8 mouse cellular contexts compared by ENCODE assay signal in genomic region chrX:170673233-170673951, GRCm38 (mm10). TPM values are rescaled to one million over a fixed set of nuclear protein-coding genes. Genes with fewer than 3 reads are reported as not detected.
DNase-seq lines count a peak whose midpoint lies in the region; ATAC-seq and TF ChIP-seq lines count a peak whose summit lies in the region.

No protein-coding gene starts in this region.

- H3K27me3 ChIP-seq in heart, embryonic 16.5 days (ENCODE audit: control insufficient read depth, insufficient read depth, low read length): no peaks in the 10 kb centered on the region
- no peaks in the 10 kb centered on the region for H3K27me3 ChIP-seq in Patski
- no peaks in the 10 kb centered on the region for H3K27me3 ChIP-seq in forebrain, embryonic 10.5 days (ENCODE audit: poor library complexity, severe bottlenecking)
- no peaks in the 10 kb centered on the region for H3K27me3 ChIP-seq in liver, embryonic 11.5 days (replicated peaks; ENCODE audit: control insufficient read depth, insufficient read depth, low read length)

- no peak for DNase-seq in heart, adult 8-10 months (ENCODE audit: low spot score)
- peak; percentile 88 for DNase-seq in Patski (ENCODE audit: low read depth, low spot score)
- DNase-seq in forebrain, embryonic 10.5 days (ENCODE audit: extremely low spot score, low spot score): peak; percentile 33
- DNase-seq in liver, embryonic 11.5 days (ENCODE audit: low spot score): no peak
- no peak for DNase-seq in layer of hippocampus, adult 9-11 months
- DNase-seq in Muller cell, postnatal 12 days (ENCODE audit: inconsistent ontology term): no peak

- no peak overlapping the region for H3K27ac ChIP-seq in heart, embryonic 16.5 days (ENCODE audit: low read length)
- H3K27ac ChIP-seq in forebrain, embryonic 10.5 days: no peak overlapping the region
- no peak overlapping the region for H3K27ac ChIP-seq in liver, embryonic 11.5 days (ENCODE audit: low read depth, low read length)

- no peak overlapping the region for H3K9ac ChIP-seq in heart, embryonic 16.5 days (ENCODE audit: low read length)
- no peak overlapping the region for H3K9ac ChIP-seq in liver, embryonic 11.5 days (ENCODE audit: low read depth, low read length)

- in situ Hi-C loops in Patski (cut with MboI; ENCODE audit: low pct_unique_long_range_greater_than_20kb): no loop called here

- CTCF ChIA-PET in Patski (lab: Charles Lee): no interaction called here

- peaks cover 50% of the 10 kb centered on the region for H3K9me3 ChIP-seq in heart, embryonic 16.5 days (replicated peaks; ENCODE audit: control insufficient read depth, low read length)
- peaks cover 55% of the 10 kb centered on the region for H3K9me3 ChIP-seq in forebrain, embryonic 10.5 days
- H3K9me3 ChIP-seq in liver, embryonic 11.5 days (ENCODE audit: control insufficient read depth, low read length): peaks cover 49% of the 10 kb centered on the region

- peaks cover 21% of the 10 kb centered on the region for H3K36me3 ChIP-seq in heart, embryonic 16.5 days (ENCODE audit: control insufficient read depth, insufficient read depth)
- peaks cover 47% of the 10 kb centered on the region for H3K36me3 ChIP-seq in forebrain, embryonic 10.5 days (replicated peaks)
- H3K36me3 ChIP-seq in liver, embryonic 11.5 days (ENCODE audit: control insufficient read depth, insufficient read depth, low read length): peaks cover 20% of the 10 kb centered on the region

- WGBS in heart, embryonic 16.5 days: 77% methylated on average over 42 of the region's 42 CpGs
- 85% methylated on average over 42 of the region's 42 CpGs for WGBS in forebrain, embryonic 10.5 days
- 79% methylated on average over 41 of the region's 42 CpGs for WGBS in liver, embryonic 11.5 days

- POLR2A ChIA-PET in Patski (lab: Charles Lee): no interaction called here

- no peak overlapping the region for H3K4me2 ChIP-seq in heart, embryonic 16.5 days (ENCODE audit: low read depth, low read length)
- no peak overlapping the region for H3K4me2 ChIP-seq in liver, embryonic 11.5 days

- no peak overlapping the region for H3K4me3 ChIP-seq in heart, embryonic 16.5 days (ENCODE audit: low read length)
- no peak overlapping the region for H3K4me3 ChIP-seq in forebrain, embryonic 10.5 days
- H3K4me3 ChIP-seq in liver, embryonic 11.5 days (ENCODE audit: low read depth, low read length): no peak overlapping the region; the same call in 1 of the 2 replicates

- peak; percentile 45 for ATAC-seq in heart, embryonic 16.5 days (replicated peaks; ENCODE audit: extremely low read depth, insufficient read depth, low FRiP score)
- peak; percentile 92 for ATAC-seq in Patski
- peak; percentile 69 for ATAC-seq in liver, embryonic 11.5 days (replicated peaks; ENCODE audit: low FRiP score)
- ATAC-seq in neutrophil, adult 5-6 weeks (ENCODE audit: extremely low read depth, insufficient number of reproducible peaks, low FRiP score, poor library complexity, severe bottlenecking): peak; percentile 47

- TF ChIP-seq CTCF in Patski (IDR thresholded peaks at IDR 0.05): no peak

- no peaks in the 10 kb centered on the region for H3K4me1 ChIP-seq in heart, embryonic 16.5 days (ENCODE audit: control insufficient read depth, insufficient read depth, low read length)
- H3K4me1 ChIP-seq in forebrain, embryonic 10.5 days: no peaks in the 10 kb centered on the region
- no peaks in the 10 kb centered on the region for H3K4me1 ChIP-seq in liver, embryonic 11.5 days (replicated peaks; ENCODE audit: control insufficient read depth, insufficient read depth, low read length)

RNA-seq across cellular contexts. Expression of gene Asmt, which starts 0.9 kb away (rescaled TPM):
- polyA plus RNA-seq in heart, embryonic 16.5 days (2015; fragmentation: Nextera tagmentation; extraction: Ambion mirVana): not detected in 2 replicates
- total RNA-seq in heart, adult 8-10 months (2022): not detected
- polyA plus RNA-seq in Patski (2021): 0.81 TPM
- polyA plus RNA-seq in forebrain, embryonic 10.5 days (2016; fragmentation: Nextera tagmentation; extraction: Ambion mirVana): not detected in 2 replicates
- polyA plus RNA-seq in liver, embryonic 11.5 days (2014; fragmentation: Nextera tagmentation; extraction: Ambion mirVana): not detected in 2 replicates
- not detected in 2 replicates for total RNA-seq in neutrophil, adult 5-6 weeks (2017)

Comparison
In these comparisons a context has a peak if more than half of its experiments do, and no peak if none do; other contexts are left out.
1. DNase-seq: peak in Patski (single experiment) and forebrain, embryonic 10.5 days (single experiment); none in heart, adult 8-10 months (single experiment), liver, embryonic 11.5 days (single experiment), layer of hippocampus, adult 9-11 months (single experiment) and Muller cell, postnatal 12 days (single experiment).
2. Peak in every context shown above with its lines, with median percentiles within 50 percentile points of each other: ATAC-seq.